Mouse (Mus musculus) forebrain, embryonic 13.5 days (tissue): Measurements from ENCODE around the gene Ttyh2. TPM values are rescaled to one million over a fixed set of nuclear protein-coding genes. Genes with fewer than 3 reads are reported as not detected.

Experiments
- ATAC-seq: fragments of 200-750 bp; cut with Nextera tagmentation; 2 replicates; pipeline ENCODE4 v1.8.0; 2017
- H3K27ac ChIP-seq: fragments of 300-500 bp; sonication (generic); 2 replicates; pipeline ENCODE4 v1.5.1; 2015; ENCODE audit warnings: inconsistent platforms, mild to moderate bottlenecking, moderate library complexity
- H3K27me3 ChIP-seq: fragments of 300-500 bp; sonication (generic); 2 replicates; pipeline ENCODE4 v1.6.1; 2015; ENCODE audit warnings: mild to moderate bottlenecking, inconsistent platforms
- H3K36me3 ChIP-seq: fragments of 300-500 bp; sonication (generic); 2 replicates; pipeline ENCODE4 v1.6.1; 2015; ENCODE audit warnings: mild to moderate bottlenecking, inconsistent platforms; ENCODE audit not compliant: poor library complexity, severe bottlenecking
- H3K4me1 ChIP-seq: fragments of 300-500 bp; sonication (generic); 2 replicates; pipeline ENCODE4 v1.6.1; 2015; ENCODE audit warnings: inconsistent platforms
- H3K4me2 ChIP-seq: fragments of 300-500 bp; sonication (generic); 2 replicates; pipeline ENCODE4 v1.6.1; 2015; ENCODE audit warnings: inconsistent platforms, mild to moderate bottlenecking, moderate library complexity
- H3K4me3 ChIP-seq: fragments of 300-500 bp; sonication (generic); 2 replicates; pipeline ENCODE4 v1.5.1; 2015; ENCODE audit warnings: mild to moderate bottlenecking, inconsistent platforms
- H3K9ac ChIP-seq: fragments of 300-500 bp; sonication (generic); 2 replicates; pipeline ENCODE4 v1.6.1; 2015; ENCODE audit warnings: mild to moderate bottlenecking, inconsistent platforms
- H3K9me3 ChIP-seq: fragments of 300-500 bp; sonication (generic); replicated peaks from 2 replicates; pipeline ENCODE4 v1.6.1; 2016; ENCODE audit warnings: inconsistent platforms
- WGBS: fragments of 180-500 bp; shearing (Covaris S2); methylation state at CpG from one replicate; pipeline ENCODE4 v1.1.7; 2015; 5-methylcytosine and 5-hydroxymethylcytosine counted together
- polyA plus RNA-seq: library from polyadenylated mRNA; unstranded; fragments of >200 nt; fragmentation: Nextera tagmentation; extraction: Ambion mirVana; gene quantifications from 2 replicates; pipeline ENCODE4 v1.2.1, GENCODE M21; 2015

The Ttyh2 gene
- polyA plus RNA-seq, 1 experiment from 2014 or later, result 21.6 TPM

GRCm38 (mm10) chr11:114724787-114725590, 49.8 kb downstream of the Ttyh2 start:
- Histone ChIP-seq H3K4me1 (peaks cover 31% of the 10 kb centered on the region), H3K27ac (no peak overlapping the region), H3K4me2 (no peak overlapping the region), H3K36me3 (no peaks in the 10 kb centered on the region), H3K9ac (no peak overlapping the region), H3K27me3 (peaks cover 4% of the 10 kb centered on the region; the same call in 1 of the 2 replicates), H3K9me3 (no peaks in the 10 kb centered on the region; the same call in 1 of the 2 replicates), H3K4me3 (no peak overlapping the region)
- no peak for ATAC-seq
- 66% methylated on average over 11 of the region's 11 CpGs for WGBS

- Histone ChIP-seq H3K4me2 (peak within 1 kb of the TSS; percentile 61), H3K27ac (no peak within 1 kb of the TSS), H3K9me3 (no peaks in the 10 kb centered on the region), H3K4me1 (peaks cover 31% of the 10 kb centered on the region), H3K9ac (peak within 1 kb of the TSS; percentile 52), H3K36me3 (no peaks in the 10 kb centered on the region), H3K4me3 (peak within 1 kb of the TSS; percentile 35), H3K27me3 (peaks cover 4% of the 10 kb centered on the region; the same call in 1 of the 2 replicates)
- 9% methylated on average over 34 of the region's 34 CpGs for WGBS
- ATAC-seq, result peak; percentile 87
Observed at GRCm38 (mm10) chr11:114726965-114727825, 52.0 kb downstream of the Ttyh2 start, which contains the start of gene Dnaic2. Gene Dnaic2, plus strand, starts transcription at chr11:114727408.

- Histone ChIP-seq H3K4me3 (peak overlapping the region; percentile 35), H3K4me1 (peaks cover 31% of the 10 kb centered on the region), H3K4me2 (peak overlapping the region; percentile 61), H3K27me3 (peaks cover 4% of the 10 kb centered on the region; the same call in 1 of the 2 replicates), H3K36me3 (no peaks in the 10 kb centered on the region), H3K9me3 (no peaks in the 10 kb centered on the region), H3K9ac (peak overlapping the region; percentile 52; the same call in 1 of the 2 replicates), H3K27ac (no peak overlapping the region)
- ATAC-seq, result 0 out of 2 replicates have a peak, but pooled peaks have one; percentile 36
- 23% methylated on average over 5 of the region's 5 CpGs for WGBS
Observed at GRCm38 (mm10) chr11:114727826-114728186, 52.6 kb downstream of the Ttyh2 start.

- Histone ChIP-seq H3K36me3 (no peaks in the 10 kb centered on the region), H3K9me3 (no peaks in the 10 kb centered on the region), H3K4me1 (peaks cover 31% of the 10 kb centered on the region), H3K27me3 (peaks cover 4% of the 10 kb centered on the region; the same call in 1 of the 2 replicates), H3K4me2 (no peak overlapping the region), H3K9ac (no peak overlapping the region), H3K27ac (no peak overlapping the region), H3K4me3 (no peak overlapping the region)
- no peak for ATAC-seq
- WGBS, result 54% methylated on average over 5 of the region's 5 CpGs
Observed at GRCm38 (mm10) chr11:114728333-114728732, 53.1 kb downstream of the Ttyh2 start.

GRCm38 (mm10) chr11:114729832-114730363, 54.7 kb downstream of the Ttyh2 start:
- Histone ChIP-seq H3K27me3 (peaks cover 4% of the 10 kb centered on the region; the same call in 1 of the 2 replicates), H3K9ac (no peak overlapping the region), H3K27ac (no peak overlapping the region), H3K9me3 (no peaks in the 10 kb centered on the region), H3K4me1 (peaks cover 28% of the 10 kb centered on the region), H3K4me2 (no peak overlapping the region), H3K4me3 (no peak overlapping the region), H3K36me3 (no peaks in the 10 kb centered on the region)
- ATAC-seq, result no peak
- WGBS, result 53% methylated on average over 6 of the region's 6 CpGs

- WGBS, result 82% methylated on average over 4 of the region's 4 CpGs
- no peak overlapping the region for H3K9ac ChIP-seq
- no peaks in the 10 kb centered on the region for H3K36me3 ChIP-seq
- H3K4me2 ChIP-seq, result no peak overlapping the region
- no peak overlapping the region for H3K4me3 ChIP-seq
- H3K4me1 ChIP-seq, result peaks cover 23% of the 10 kb centered on the region
- no peak overlapping the region for H3K27ac ChIP-seq
- no peak for ATAC-seq
- no peaks in the 10 kb centered on the region for H3K9me3 ChIP-seq
- H3K27me3 ChIP-seq, result peaks cover 4% of the 10 kb centered on the region; the same call in 1 of the 2 replicates
Observed at GRCm38 (mm10) chr11:114731711-114732110, 56.5 kb downstream of the Ttyh2 start.

GRCm38 (mm10) chr11:114732890-114733289, 57.7 kb downstream of the Ttyh2 start:
- no peaks in the 10 kb centered on the region for H3K36me3 ChIP-seq
- H3K4me2 ChIP-seq, result no peak overlapping the region
- no peaks in the 10 kb centered on the region for H3K9me3 ChIP-seq
- ATAC-seq, result no peak
- H3K27ac ChIP-seq, result no peak overlapping the region
- H3K4me1 ChIP-seq, result peaks cover 15% of the 10 kb centered on the region
- H3K27me3 ChIP-seq, result peaks cover 4% of the 10 kb centered on the region; the same call in 1 of the 2 replicates
- WGBS, result 82% methylated on average over 22 of the region's 22 CpGs
- no peak overlapping the region for H3K9ac ChIP-seq
- no peak overlapping the region for H3K4me3 ChIP-seq

GRCm38 (mm10) chr11:114736111-114736510, 60.9 kb downstream of the Ttyh2 start:
- Histone ChIP-seq H3K36me3 (no peaks in the 10 kb centered on the region), H3K4me1 (peaks cover 11% of the 10 kb centered on the region), H3K4me3 (no peak overlapping the region), H3K27ac (no peak overlapping the region), H3K27me3 (no peaks in the 10 kb centered on the region), H3K9ac (no peak overlapping the region), H3K9me3 (no peaks in the 10 kb centered on the region), H3K4me2 (no peak overlapping the region)
- no peak for ATAC-seq
- 86% methylated on average over 2 of the region's 2 CpGs for WGBS

GRCm38 (mm10) chr11:114736913-114737624, 61.8 kb downstream of the Ttyh2 start:
- peak; percentile 62; the same call in 1 of the 2 replicates for ATAC-seq
- peaks cover 19% of the 10 kb centered on the region for H3K4me1 ChIP-seq
- WGBS, result 16% methylated on average over 11 of the region's 11 CpGs
- H3K4me3 ChIP-seq, result no peak overlapping the region
- H3K36me3 ChIP-seq, result no peaks in the 10 kb centered on the region
- H3K27ac ChIP-seq, result no peak overlapping the region
- peak overlapping the region; percentile 4; the same call in 1 of the 2 replicates for H3K4me2 ChIP-seq
- H3K9ac ChIP-seq, result no peak overlapping the region
- no peaks in the 10 kb centered on the region for H3K27me3 ChIP-seq
- H3K9me3 ChIP-seq, result no peaks in the 10 kb centered on the region

- ATAC-seq, result no peak
- H3K27ac ChIP-seq, result no peak overlapping the region
Observed at GRCm38 (mm10) chr11:114740598-114740997, 65.4 kb downstream of the Ttyh2 start.

GRCm38 (mm10) chr11:114741451-114741850, 66.2 kb downstream of the Ttyh2 start:
- ATAC-seq, result no peak
- Histone ChIP-seq H3K4me1 (peaks cover 25% of the 10 kb centered on the region), H3K36me3 (no peaks in the 10 kb centered on the region), H3K27ac (no peak overlapping the region), H3K4me2 (no peak overlapping the region), H3K4me3 (no peak overlapping the region), H3K9ac (no peak overlapping the region), H3K27me3 (no peaks in the 10 kb centered on the region), H3K9me3 (no peaks in the 10 kb centered on the region)
- whole genome bisulfite sequencing, result 16% methylated on average over 6 of the region's 6 CpGs

More at GRCm38 (mm10) chr11:114740598-114740997, 65.4 kb downstream of the Ttyh2 start:
- Histone ChIP-seq H3K4me1 (peaks cover 25% of the 10 kb centered on the region), H3K4me3 (no peak overlapping the region), H3K9me3 (no peaks in the 10 kb centered on the region), H3K9ac (no peak overlapping the region), H3K27me3 (no peaks in the 10 kb centered on the region), H3K36me3 (no peaks in the 10 kb centered on the region), H3K4me2 (no peak overlapping the region)
- WGBS, result 40% methylated on average over 10 of the region's 10 CpGs
